Mouse (Mus musculus) embryonic fibroblast, embryonic 13.5 days (primary cell): ENCODE results near the gene Crlf1.

Source experiments
- CTCF ChIP-seq: IDR thresholded peaks from 2 replicates; pipeline ENCODE4 v1.5.1; 2011; ENCODE audit warnings: mild to moderate bottlenecking, control low read depth, low read length, moderate library complexity, borderline replicate concordance; ENCODE audit not compliant: insufficient read depth
- POLR2A ChIP-seq: IDR thresholded peaks from 2 replicates; pipeline ENCODE4 v1.6.1; 2011; ENCODE audit warnings: low read depth, mild to moderate bottlenecking, control low read depth, low read length, moderate library complexity

GRCm38 (mm10) chr8:70495001-70495770 lies 2.2 kb downstream of the Crlf1 start:
- 0 out of 2 replicates have a peak, but pooled peaks have one; percentile 6 for TF ChIP-seq POLR2A
- no peak for TF ChIP-seq CTCF
